Mouse (Mus musculus) spleen, postnatal 4 days (tissue): Measurements from ENCODE around the gene Qtrt2.

ENCODE experiments used
- DNase-seq, 2 experiments: peaks; one replicate each; pipeline ENCODE4 v3.0.0; 2022; ENCODE audit warnings: low spot score in 2 of 2

The Qtrt2 gene

DNA sequence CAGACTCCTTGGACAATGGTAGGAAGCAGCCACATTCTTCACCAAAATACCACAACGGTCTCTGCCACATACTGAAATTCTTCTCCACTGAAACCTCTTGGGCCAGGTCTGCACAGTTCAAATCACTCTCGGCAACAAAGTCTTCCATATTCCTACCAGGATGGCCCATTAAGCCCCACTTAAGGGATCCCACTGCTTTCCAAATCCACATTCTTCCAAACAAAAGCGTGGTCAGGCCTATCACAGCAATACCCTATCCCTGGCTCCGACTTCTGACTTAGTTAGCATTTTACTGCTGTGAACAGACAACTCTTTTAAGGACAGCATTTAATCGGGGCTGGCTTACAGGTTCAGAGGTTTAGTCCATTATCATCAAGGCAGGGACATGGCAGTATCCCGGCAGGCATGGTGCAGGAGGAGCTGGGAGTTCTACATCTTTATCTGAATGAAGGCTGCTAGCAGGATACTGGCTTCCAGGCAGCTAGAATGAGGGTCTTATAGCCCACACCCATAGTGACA lies at the start of gene Qtrt2:
Gene Qtrt2, minus strand, starts transcription at position 469 of the 519 bp plus-strand sequence.
- no peak for DNase-seq

DNA sequence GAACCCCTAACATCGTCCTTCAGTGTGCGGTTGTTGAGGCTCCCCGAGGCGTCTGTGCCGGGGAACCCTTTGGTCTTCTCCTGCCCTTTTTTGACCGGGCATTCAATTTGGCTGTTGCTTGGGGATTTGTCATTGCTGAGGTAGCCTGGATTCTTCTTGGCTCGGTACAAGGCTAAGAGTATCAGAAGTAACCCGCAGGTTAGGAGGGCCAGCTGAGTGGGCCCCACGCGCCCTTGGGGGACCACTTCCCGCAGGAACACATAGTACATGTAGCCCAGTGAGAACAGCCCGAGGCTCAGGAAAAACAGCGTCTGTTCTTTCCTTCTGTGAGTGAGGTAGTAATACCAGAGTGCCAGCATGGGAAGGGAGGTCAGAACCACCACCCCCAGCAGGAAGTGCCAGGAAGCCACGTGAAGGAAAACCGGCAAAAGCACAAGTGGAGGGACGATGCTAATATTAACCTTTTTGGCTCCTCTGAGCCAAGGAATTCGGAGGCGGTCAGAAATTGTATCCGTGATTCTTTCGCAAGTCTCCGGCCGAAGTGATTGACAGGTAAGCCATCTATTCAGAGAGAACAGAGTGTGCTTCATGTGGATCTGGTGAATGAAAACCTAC lies 47.1 kb upstream of the Qtrt2 start:
- no peak for DNase-seq

DNA sequence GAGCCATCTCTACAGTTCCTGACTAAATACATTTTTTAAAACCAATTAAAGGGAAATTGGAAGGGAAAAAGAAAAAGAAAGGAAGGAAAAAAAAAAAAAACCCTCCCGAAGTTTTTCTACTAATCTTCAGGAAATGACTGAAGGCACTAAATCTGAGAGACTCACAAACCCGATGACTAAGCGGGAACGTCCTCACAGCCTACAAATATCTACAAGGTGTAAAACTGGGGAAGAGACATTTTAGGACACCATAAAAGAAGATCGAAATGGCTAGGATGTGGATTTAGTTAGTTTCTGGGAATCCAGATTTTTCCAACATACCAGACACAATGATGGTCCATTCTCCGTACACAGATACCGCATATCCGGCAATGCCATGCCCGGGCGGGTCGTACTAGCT lies 46.5 kb upstream of the Qtrt2 start:
- DNase-seq: no peak

DNA sequence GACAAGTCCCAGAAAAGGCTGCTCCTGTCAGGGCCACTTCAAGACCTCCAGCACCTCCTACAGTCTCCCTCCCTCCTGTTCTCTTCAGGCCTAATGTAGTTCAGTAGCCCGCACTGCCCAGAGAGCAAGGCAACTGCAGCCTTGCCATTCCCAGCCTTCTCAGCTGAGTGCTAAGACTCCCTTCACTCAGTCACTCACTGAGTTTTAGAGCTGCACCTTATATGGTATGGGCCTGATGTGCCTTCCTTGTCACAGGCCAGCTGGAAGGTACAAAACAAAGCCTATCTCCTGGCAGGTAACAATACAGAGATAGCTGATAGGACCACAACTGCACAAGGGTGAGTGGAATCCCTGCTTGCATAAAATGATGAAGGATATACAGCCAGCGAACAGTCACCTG lies 45.8 kb upstream of the Qtrt2 start:
- no peak for DNase-seq

DNA sequence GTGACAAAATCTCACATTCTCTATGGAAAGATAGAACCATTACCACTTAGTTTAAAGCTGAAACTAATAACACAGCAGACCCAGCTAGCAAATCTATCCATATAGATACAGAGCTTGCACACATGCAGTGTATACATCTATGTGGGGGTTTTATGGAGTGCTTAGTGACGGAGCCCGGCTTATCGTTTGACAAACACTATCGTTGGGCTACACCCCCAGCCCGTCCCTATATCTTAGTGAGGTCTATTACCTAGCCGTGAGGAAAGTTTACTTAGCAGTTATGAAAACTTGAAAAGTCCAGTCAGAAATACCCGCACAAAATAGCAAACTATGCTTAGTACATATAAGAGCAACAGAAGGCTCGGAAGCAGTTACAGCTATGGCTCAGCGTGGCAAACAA lies 45.1 kb upstream of the Qtrt2 start:
- no peak for DNase-seq

DNA sequence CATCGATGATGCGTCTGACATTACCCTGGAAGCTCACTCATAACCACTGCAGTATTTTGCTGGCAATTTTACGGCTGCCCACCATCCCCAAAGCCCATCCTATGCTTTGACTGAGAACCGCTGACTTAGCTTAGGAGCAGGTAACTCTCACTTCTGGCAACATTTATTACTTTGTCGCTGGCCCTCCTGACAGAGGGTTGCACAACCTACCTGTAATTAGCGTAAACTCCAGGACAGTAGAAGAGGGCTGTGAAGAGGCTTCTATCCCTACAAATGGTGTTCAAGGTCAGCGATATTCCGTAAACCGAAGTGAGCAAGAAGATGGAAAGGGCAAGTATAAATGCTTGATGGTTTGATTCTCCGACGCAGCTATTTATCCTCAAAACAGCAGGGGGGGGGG lies 44.6 kb upstream of the Qtrt2 start:
- DNase-seq: no peak

DNA sequence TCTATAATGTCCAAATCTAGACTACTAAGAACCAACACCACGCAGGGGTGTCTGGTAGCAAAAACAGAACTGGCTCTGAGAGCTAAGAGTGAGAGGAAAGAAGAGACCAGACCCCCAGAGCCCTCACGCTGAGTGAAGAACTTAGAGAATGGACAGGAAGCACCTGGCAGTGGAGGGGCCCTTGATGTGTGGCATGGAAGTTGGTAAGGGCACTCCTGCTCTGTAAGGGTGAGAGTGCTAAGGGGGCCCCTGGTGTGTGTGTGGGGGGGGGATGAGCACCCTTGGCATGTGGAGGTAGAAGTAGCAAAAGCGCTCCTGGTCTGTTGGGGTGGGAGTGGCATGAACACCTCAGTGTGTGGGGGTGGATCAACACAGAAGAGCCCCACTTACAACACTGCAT lies 43.8 kb upstream of the Qtrt2 start:
- no peak for DNase-seq

DNA sequence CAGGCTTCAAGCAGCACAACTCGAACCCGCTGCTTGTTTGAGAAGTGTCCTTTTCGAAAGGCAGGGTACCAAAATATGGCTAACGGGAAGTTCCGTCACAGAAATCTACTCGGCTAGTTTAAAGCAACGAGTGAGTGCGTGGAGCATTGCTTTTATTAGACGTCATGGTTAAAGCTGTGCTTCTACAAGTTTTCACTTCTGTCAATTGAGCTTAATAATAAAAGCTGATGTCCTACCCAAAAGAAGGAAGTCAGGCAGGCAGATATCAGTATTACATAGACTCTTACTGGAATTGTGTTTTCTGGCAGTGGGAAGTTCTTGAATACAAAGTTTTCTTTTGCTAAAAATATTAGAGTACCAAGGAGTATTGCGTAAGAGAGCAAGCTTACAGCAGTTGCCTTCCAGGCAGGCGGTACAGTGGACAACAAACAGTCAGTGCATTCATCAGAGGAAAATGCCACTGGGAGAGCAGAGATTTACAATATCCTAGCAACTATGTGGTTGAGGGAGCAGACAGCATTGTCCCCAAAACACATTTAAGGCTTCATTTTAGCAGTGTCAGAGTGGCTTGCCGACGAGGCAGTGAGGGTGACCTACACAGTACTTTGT lies 39.3 kb upstream of the Qtrt2 start:
- no peak for DNase-seq

DNA sequence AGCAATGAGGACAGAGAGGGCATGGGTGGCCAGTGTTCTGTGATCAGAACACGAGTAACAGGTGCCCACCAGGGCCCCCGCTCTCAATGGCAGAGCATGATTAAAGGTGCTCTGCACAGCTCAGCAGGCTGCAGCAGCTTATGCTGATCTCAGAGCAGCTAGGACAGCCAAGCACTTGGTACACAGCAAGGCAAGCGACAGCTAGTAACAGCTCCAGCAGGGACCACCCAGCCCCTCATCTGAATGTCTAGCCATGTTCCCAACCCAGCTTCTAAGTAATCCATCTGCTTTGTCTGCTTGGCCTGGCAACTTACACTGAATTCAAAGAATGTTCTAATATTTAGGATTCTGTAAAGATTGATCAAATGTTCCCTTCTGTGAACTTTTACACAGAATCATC lies 37.2 kb upstream of the Qtrt2 start:
- DNase-seq: no peak

DNA sequence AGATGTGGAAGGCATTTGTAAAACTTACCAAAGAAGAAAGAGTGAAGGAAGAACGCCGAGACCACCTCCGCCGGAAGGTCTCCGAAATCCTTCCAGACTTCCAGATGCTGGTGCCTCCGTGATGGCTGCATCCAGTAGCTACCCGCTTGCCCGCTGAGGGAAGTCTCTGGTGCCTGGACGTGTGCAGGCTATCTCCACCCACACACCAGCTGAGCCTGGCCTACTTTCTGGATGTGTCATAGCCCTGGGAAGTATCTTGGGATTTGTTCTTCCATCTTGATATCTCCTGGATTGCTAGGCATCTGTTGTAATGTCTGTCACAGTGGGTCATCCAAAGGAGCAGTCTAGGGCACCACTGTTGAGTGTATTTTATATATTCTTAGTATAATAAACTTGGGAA lies 36.7 kb upstream of the Qtrt2 start:
- DNase-seq: no peak

DNA sequence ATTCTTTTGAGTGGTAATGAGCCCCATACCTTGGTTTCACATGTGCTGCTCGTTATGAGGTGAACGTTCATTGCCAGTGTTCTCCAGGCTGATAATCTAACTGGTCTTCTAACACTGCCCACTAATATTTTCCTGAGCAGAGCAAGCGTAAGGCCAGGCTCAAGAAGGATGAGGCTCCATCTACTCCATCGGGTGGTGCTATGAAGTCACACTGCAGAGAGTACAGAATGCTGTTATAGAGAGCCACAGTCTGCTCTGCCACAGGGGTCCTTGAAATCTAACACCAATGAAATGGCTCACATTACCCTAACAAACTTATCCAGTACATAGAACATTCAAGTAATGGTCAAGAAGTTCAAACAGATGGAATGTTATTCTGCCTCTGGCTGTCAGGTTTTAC lies 31.4 kb upstream of the Qtrt2 start:
- DNase-seq: no peak

DNA sequence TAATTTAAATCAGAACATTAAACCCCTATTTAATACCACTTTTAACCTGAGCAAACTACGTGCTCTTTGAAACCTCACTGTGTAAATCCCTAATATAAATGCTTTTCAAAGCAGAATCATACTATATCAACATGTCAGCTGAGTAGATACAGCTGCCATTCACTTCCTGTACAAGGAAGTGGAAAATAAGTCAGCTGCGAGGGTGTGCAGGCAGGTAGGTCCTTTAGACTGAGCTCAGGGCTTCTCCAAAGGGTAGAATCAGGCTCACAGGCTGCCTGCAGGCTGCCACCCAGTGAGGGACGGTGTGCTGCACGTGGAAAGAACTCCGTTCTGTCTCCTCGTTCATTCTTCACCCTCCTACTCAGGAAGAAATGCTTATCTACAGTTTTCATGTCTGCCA lies 28.3 kb upstream of the Qtrt2 start:
- DNase-seq: no peak

DNA sequence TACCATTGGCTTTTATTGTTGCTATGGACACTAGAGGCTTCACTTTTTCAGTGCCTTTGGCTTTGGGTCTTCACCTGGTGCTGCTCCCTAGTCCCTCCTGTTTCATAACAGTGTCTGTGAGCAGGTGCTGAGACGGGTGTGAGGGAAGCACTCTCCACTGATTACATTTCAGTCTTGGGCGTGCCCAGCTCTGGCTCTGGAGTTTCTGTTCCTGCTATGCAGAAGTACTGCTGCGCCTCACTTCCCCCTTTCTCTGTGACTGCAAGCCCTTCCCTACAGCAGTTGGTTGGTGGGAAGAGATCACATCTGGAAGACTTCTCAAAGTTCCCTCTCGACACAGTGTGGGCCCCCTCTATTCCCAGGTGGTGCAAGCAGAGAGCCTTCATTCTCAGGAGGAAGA lies 25.0 kb upstream of the Qtrt2 start:
- DNase-seq: peak; percentile 48 to 69

DNA sequence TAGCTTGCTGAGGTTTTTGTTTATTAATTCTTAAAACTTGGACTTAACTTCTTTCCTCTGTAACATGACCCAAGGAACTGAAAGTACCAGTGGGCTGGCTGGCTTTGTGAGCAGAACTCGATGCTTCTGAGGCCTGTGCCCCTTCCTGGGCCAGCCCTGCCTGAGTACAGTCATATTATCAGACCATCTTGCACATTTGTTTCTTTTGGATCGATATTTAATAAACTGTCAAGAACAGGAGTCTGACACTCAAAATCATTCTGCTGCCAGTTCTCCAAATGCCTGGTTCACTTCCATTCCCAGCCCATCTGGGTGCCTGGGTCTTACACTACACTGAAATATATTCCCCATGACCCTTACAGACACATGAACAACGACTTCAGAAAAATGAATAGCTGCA lies 19.3 kb upstream of the Qtrt2 start:
- no peak for DNase-seq

DNA sequence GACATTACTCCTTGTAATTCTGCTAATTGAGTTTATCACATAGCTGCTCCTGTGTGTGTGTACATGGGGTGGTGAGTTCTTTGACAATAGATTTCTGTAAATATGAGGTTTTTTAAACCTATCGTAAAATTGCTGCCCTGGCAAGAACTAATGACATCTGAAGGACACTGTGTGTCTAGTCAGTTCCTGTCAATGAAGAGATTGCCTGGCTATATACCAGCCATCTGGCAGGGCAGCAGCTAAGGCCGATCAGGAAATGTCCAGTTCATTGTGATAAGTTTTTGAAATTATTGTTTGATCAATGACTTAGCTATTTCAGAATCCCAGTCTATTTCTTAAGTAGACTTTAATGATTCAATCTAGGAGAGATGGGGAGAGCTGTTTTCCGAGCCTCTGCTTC lies 18.7 kb upstream of the Qtrt2 start:
- no peak for DNase-seq

DNA sequence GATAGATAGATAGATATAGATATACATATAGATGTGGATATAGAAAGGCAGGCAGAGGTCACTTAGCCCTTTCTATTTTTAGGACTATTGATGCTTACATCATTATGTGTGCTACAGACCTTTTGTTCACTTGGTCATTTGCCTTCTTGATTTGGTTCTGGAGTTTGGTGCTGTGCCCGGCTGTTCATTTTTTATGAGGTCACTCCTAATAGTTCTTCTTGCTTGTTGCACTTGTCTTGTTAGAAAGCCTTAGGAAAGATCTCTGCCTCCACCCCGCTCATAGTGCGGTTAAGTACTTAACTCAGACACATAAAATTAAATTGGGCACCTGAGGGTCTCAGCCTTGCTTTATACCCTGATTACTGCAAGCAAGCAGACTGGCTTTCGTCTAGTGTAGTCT lies 14.2 kb upstream of the Qtrt2 start:
- DNase-seq: no peak

DNA sequence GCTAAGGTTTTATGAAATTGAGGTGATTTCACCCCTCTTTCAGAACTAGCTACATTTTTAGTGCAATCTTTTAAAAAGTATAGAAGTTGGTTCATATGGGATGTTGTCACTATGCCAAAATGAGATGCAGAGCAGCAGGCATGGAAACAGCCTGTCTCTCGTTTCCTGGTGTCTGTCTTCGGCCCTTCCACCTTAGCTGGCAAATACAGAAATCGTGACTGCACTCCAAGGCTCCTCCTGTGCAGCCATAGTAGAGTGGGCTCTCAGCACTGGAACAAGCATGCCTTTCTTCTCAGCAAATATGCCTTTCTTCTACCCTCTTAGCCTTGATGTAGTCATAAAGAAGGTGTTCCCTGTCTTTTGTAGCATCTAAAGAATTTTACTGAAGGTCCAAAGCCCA lies 9.3 kb upstream of the Qtrt2 start:
- DNase-seq: no peak

DNA sequence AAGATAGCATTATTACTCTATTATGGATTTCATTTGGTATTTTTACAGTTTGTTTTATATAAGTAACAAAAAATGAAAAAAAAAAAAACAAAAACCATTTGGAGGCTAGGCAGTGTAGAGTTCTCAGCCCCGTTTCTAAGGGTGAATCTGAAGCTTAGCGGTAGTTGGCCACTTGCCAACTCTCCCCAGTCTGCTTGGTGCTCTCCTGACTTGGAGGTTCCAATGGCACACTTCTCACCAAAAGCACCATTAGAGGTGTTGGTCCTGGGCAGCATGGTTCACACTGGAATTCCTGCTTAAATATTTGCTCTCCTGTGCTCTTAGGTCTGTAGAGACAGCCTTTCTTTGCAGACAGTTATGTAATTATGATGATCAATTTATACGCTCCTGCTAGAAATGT lies 8.8 kb upstream of the Qtrt2 start:
- DNase-seq: no peak

DNA sequence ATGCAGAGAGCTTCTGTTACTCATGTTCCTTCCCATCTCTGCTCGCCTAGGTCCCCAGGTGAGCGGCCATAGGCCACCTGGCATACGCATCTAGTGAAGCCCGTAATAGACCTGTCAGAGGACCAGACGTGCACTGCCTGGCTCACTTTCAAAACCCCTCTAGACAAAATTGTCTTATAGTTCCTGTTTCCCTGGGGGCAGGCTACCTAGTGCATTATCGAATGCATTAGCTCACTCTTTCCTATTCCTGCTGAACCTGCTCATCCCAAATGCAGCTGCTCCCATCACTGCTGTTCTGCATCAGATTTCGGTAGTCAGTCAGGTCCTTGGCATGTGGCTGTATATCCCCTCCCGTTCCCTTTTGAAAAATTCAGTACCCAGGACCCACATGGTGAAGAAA lies 8.2 kb upstream of the Qtrt2 start:
- DNase-seq: no peak

DNA sequence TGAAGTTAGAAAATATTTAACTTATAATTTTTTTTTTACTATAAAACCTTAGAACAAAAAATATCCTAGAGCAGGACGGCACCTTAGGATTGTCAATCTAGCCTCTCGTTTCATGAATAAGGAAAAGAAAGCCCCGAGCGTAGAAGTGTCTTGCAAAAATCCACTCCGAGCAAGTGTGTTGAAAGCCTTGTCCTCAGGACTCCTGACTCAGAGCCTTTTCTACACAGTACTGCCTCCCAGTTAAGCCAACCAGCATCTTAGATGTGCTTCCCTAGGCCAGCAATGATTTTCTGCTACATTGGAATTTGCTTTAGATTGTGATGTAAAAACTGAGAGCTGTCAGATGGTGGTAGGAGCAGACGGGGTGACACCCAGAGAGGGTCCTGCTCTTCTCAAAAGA lies 6.4 kb upstream of the Qtrt2 start:
- no peak for DNase-seq

DNA sequence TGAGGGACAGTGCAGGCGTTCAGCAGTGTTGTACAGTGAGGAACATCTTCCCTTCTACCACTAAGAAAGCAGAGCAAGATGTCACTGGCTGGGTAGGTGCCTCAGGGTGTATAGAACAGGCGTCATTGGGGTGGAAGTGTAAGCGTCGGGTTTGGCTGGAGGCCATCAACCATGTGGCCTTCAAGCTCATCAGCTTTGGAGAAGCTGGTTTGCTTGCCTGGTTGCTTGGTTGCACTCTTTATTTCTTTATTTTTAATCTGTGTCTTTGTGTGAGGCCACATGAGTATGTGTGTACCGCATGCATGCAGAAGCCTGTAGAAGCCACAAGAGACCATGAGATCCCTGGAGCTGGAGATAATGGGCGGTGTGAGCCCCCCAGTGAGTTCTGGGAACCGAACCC lies 5.7 kb upstream of the Qtrt2 start:
- DNase-seq: no peak

DNA sequence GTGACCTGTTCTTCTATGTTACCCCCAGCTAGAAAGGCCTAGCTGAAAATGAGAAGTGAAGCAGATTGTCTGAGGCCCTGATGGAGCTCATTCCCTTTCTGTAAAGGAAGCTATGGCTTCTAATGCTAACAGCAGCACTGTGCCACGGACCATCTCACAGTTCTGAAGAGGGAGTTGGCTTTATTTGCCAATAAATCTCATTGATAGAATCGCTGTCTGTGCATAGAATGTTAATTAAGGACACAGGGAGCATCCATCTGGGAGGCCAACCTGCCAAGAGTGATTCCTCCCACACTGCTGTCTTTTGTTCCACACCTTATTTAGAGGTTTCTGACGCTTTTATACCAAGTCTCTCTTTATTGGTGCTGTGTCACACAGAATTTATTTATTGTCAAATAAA lies 4.9 kb upstream of the Qtrt2 start:
- DNase-seq: no peak

DNA sequence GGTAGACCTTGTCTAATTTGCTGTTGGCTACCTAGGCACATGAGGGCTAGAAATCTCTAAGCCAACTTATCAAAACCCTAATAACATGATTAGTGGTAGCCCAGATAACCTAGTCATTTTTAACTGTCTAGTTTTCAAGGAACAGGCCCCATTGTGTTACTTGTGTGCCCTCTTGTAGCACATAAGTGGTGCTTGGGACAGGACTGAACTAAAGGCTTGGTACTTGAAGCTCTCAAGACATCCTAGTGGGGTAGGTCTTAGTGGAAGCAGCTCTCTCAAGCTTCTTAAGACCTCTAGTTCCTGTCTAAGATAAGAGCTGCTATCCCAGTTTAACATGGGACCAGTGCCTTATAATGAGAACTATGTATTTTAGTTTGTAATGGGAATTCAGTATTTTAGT lies 4.0 kb upstream of the Qtrt2 start:
- no peak for DNase-seq

DNA sequence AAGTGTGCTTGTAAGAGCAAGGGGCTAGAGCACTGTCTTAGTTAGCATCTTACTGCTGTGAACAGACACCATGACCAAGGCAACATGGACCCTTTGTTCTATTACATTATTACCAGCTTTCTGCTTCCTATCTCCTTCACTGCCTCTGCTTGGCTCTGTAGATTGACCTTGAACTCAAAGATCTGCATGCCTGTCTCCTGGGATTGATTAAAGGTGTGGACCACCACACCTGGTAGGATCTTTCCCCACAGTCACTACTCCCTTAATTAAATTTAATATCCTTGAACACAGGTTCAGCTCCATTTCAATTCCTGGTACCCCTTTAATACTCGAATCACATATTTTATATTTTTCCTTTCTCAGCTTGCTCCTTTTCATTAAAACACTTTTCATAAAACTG lies 763 bp downstream of the Qtrt2 start:
- DNase-seq: no peak
